Mouse (Mus musculus): ENCODE measurements around the gene Snx21.

- TF ChIP-seq CTCF (IDR thresholded peaks at IDR 0.05; ENCODE audit: control insufficient read depth, insufficient read depth, insufficient replicate concordance, low read depth, low read length): no peak
- TF ChIP-seq POLR2A (IDR thresholded peaks at IDR 0.05; ENCODE audit: control insufficient read depth, low read depth, low read length): peak; percentile 98
Measured at GRCm38 (mm10) chr2:164745843-164746479, 39.7 kb upstream of the Snx21 start, which contains the start of the genes Wfdc3 and Dnttip1.

Measured in testis, adult 2 months (tissue).